Mouse (Mus musculus) lung, postnatal 25 days (tissue): ENCODE measurements around the gene Trim75.

Experiments used
- DNase-seq: peaks from one replicate; pipeline ENCODE4 v3.0.0; 2022; ENCODE audit warnings: low spot score

The Trim75 gene

GRCm38 (mm10) chr8:64944831-64945230, 42.8 kb downstream of the Trim75 start:
- DNase-seq, result no peak

DNA sequence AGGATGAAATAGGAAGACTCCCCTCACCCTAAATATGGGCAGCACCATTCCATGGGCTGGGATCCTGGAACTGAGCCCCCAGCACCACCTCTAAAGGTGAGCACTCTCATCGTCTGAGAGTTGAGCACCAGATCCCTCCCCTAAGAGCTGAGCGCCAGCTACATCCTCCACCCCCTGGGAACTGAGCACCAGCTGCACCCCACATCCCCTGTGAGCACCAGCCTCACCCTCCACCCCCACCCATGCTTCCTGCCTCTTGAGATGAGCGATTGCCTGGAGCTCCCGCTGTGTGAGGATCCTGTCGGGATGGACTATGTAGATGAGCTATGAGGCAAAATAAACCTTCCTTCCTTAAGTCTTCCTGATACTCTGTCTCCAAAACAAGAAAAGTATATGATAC, 44.7 kb downstream of the Trim75 start:
- no peak for DNase-seq

GRCm38 (mm10) chr8:64941495-64941894, 46.1 kb downstream of the Trim75 start:
- DNase-seq, result peak; percentile 78

DNA sequence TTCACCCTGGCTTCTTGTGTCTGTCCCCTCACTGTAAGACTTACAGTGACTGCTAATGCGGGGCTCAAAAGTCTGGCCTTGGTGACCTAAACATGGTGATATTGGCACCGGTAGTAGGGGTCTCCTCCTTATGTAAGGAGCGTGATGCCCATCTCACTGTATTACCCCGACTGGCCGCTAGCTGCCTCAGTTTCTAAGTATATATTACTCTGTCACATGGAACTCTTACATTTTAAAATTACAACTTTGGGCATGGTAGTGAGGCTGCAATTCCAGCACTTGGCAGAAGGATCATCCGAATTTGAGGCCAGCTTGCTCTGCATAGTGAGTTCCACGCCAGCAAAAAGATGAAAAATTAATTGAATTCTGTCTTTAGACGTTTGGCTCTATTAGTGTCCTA, 46.6 kb downstream of the Trim75 start:
- DNase-seq, result no peak

- DNase-seq, result no peak
Observed at GRCm38 (mm10) chr8:64934997-64935396, 52.6 kb downstream of the Trim75 start.
